Mouse (Mus musculus) limb, embryonic 12.5 days (tissue): ENCODE results near the gene Igflr1. TPM values are rescaled to one million over a fixed set of nuclear protein-coding genes. Genes with fewer than 3 reads are reported as not detected.

Experiments
- ATAC-seq: fragments of 200-750 bp; cut with Nextera tagmentation; 2 replicates; pipeline ENCODE4 v1.8.0; 2017; ENCODE audit warnings: low read depth, moderate TSS enrichment; ENCODE audit not compliant: insufficient number of reproducible peaks, insufficient read depth, low FRiP score, low TSS enrichment
- H3K27ac ChIP-seq: fragments of 300-500 bp; sonication (generic); 2 replicates; pipeline ENCODE4 v1.5.1; 2016; ENCODE audit warnings: mild to moderate bottlenecking, moderate library complexity
- H3K27me3 ChIP-seq: fragments of 300-500 bp; sonication (generic); 2 replicates; pipeline ENCODE4 v1.6.1; 2016; ENCODE audit warnings: mild to moderate bottlenecking, moderate library complexity
- H3K36me3 ChIP-seq: fragments of 300-500 bp; sonication (generic); 2 replicates; pipeline ENCODE4 v1.6.1; 2016; ENCODE audit warnings: mild to moderate bottlenecking, moderate library complexity
- H3K4me1 ChIP-seq: fragments of 300-500 bp; sonication (generic); replicated peaks from 2 replicates; pipeline ENCODE4 v1.6.1; 2016
- H3K4me2 ChIP-seq: fragments of 300-500 bp; sonication (generic); 2 replicates; pipeline ENCODE4 v1.6.1; 2016; ENCODE audit warnings: mild to moderate bottlenecking, moderate library complexity
- H3K4me3 ChIP-seq: fragments of 300-500 bp; sonication (generic); replicated peaks from 2 replicates; pipeline ENCODE4 v1.5.1; 2016; ENCODE audit warnings: mild to moderate bottlenecking
- H3K9ac ChIP-seq: fragments of 300-500 bp; sonication (generic); replicated peaks from 2 replicates; pipeline ENCODE4 v1.6.1; 2016; ENCODE audit warnings: mild to moderate bottlenecking, moderate library complexity
- H3K9me3 ChIP-seq: fragments of 300-500 bp; sonication (generic); 2 replicates; pipeline ENCODE4 v1.6.1; 2016; ENCODE audit warnings: mild to moderate bottlenecking, moderate library complexity
- WGBS: fragments of 180-500 bp; shearing (Covaris S2); methylation state at CpG from one replicate; pipeline ENCODE4 v1.1.7; 2016; 5-methylcytosine and 5-hydroxymethylcytosine counted together
- polyA plus RNA-seq: library from polyadenylated mRNA; unstranded; fragments of >200 nt; fragmentation: Nextera tagmentation; extraction: Ambion mirVana; gene quantifications from 2 replicates; pipeline ENCODE4 v1.2.1, GENCODE M21; 2016

Gene Igflr1
- polyA plus RNA-seq, 1 experiment from 2014 or later = 3.2 TPM

- no peaks in the 10 kb centered on the region for H3K27me3 ChIP-seq
- peak; percentile 18; the same call in 1 of the 2 replicates for ATAC-seq
- WGBS = 10% methylated on average over 23 of the region's 26 CpGs
- H3K4me3 ChIP-seq = peak overlapping the region; percentile 67
- H3K9ac ChIP-seq = peak overlapping the region; percentile 71
- peak overlapping the region; percentile 62; the same call in 1 of the 2 replicates for H3K27ac ChIP-seq
- peaks cover 15% of the 10 kb centered on the region for H3K4me1 ChIP-seq
- H3K9me3 ChIP-seq = no peaks in the 10 kb centered on the region
- peaks cover 51% of the 10 kb centered on the region for H3K36me3 ChIP-seq
- peak overlapping the region; percentile 85 for H3K4me2 ChIP-seq
Measured at GRCm38 (mm10) chr7:30533941-30534632, 31.1 kb upstream of the Igflr1 start.

GRCm38 (mm10) chr7:30534633-30535577, 30.3 kb upstream of the Igflr1 start, which contains the start of gene Arhgap33:
Gene Arhgap33 (minus strand): TSS chr7:30535060.
- peak within 1 kb of the TSS; percentile 67 for H3K4me3 ChIP-seq
- H3K9ac ChIP-seq = peak within 1 kb of the TSS; percentile 71
- peak; percentile 87 for ATAC-seq
- peaks cover 15% of the 10 kb centered on the region for H3K4me1 ChIP-seq
- H3K4me2 ChIP-seq = peak within 1 kb of the TSS; percentile 85
- H3K27ac ChIP-seq = peak within 1 kb of the TSS; percentile 62; the same call in 1 of the 2 replicates
- WGBS = under 1% methylated on average over 84 of the region's 84 CpGs
- no peaks in the 10 kb centered on the region for H3K9me3 ChIP-seq
- H3K27me3 ChIP-seq = no peaks in the 10 kb centered on the region
- H3K36me3 ChIP-seq = peaks cover 51% of the 10 kb centered on the region

- Histone ChIP-seq H3K4me3 (no peak overlapping the region), H3K9ac (no peak overlapping the region), H3K27me3 (no peaks in the 10 kb centered on the region), H3K27ac (no peak overlapping the region), H3K9me3 (no peaks in the 10 kb centered on the region), H3K4me2 (no peak overlapping the region), H3K36me3 (peaks cover 66% of the 10 kb centered on the region), H3K4me1 (no peaks in the 10 kb centered on the region; the same call in 1 of the 2 replicates)
- ATAC-seq = no peak
- 89% methylated on average over 7 of the region's 7 CpGs for WGBS
Measured at GRCm38 (mm10) chr7:30540572-30540971, 24.7 kb upstream of the Igflr1 start.

GRCm38 (mm10) chr7:30544327-30544726, 20.9 kb upstream of the Igflr1 start:
- ATAC-seq = no peak
- Histone ChIP-seq H3K9me3 (no peaks in the 10 kb centered on the region), H3K27ac (no peak overlapping the region), H3K4me1 (no peaks in the 10 kb centered on the region), H3K4me2 (no peak overlapping the region), H3K36me3 (peaks cover 81% of the 10 kb centered on the region), H3K4me3 (no peak overlapping the region), H3K9ac (no peak overlapping the region), H3K27me3 (no peaks in the 10 kb centered on the region)
- WGBS = 97% methylated on average over 2 of the region's 2 CpGs

GRCm38 (mm10) chr7:30549880-30550279, 15.3 kb upstream of the Igflr1 start:
- no peak overlapping the region for H3K9ac ChIP-seq
- H3K27ac ChIP-seq = no peak overlapping the region
- peaks cover 13% of the 10 kb centered on the region for H3K4me1 ChIP-seq
- 96% methylated on average over 2 of the region's 2 CpGs for WGBS
- peaks cover 46% of the 10 kb centered on the region for H3K36me3 ChIP-seq
- H3K4me3 ChIP-seq = no peak overlapping the region
- H3K4me2 ChIP-seq = no peak overlapping the region
- no peaks in the 10 kb centered on the region for H3K27me3 ChIP-seq
- ATAC-seq = no peak
- H3K9me3 ChIP-seq = no peaks in the 10 kb centered on the region

GRCm38 (mm10) chr7:30550603-30551002, 14.6 kb upstream of the Igflr1 start:
- Histone ChIP-seq H3K4me2 (no peak overlapping the region), H3K9me3 (no peaks in the 10 kb centered on the region), H3K27ac (0 out of 2 replicates have a peak overlapping the region, but pooled peaks have one; percentile 4), H3K36me3 (peaks cover 48% of the 10 kb centered on the region), H3K4me1 (peaks cover 13% of the 10 kb centered on the region), H3K9ac (no peak overlapping the region), H3K27me3 (no peaks in the 10 kb centered on the region), H3K4me3 (no peak overlapping the region)
- WGBS = 89% methylated on average over 1 of the region's 1 CpGs
- ATAC-seq = no peak

GRCm38 (mm10) chr7:30551445-30552101, 13.7 kb upstream of the Igflr1 start:
- Histone ChIP-seq H3K27me3 (no peaks in the 10 kb centered on the region), H3K4me3 (peak overlapping the region; percentile 52), H3K4me1 (peaks cover 13% of the 10 kb centered on the region), H3K4me2 (peak overlapping the region; percentile 89), H3K27ac (peak overlapping the region; percentile 96), H3K9me3 (no peaks in the 10 kb centered on the region), H3K36me3 (peaks cover 49% of the 10 kb centered on the region), H3K9ac (peak overlapping the region; percentile 57)
- ATAC-seq = peak; percentile 39
- 3% methylated on average over 10 of the region's 10 CpGs for WGBS

GRCm38 (mm10) chr7:30552102-30553020, 12.9 kb upstream of the Igflr1 start, which contains the start of the genes Hspb6 and Proser3:
Gene Hspb6 (plus strand): TSS chr7:30552178.
Gene Proser3 (minus strand): TSS chr7:30552299.
- WGBS = 1% methylated on average over 44 of the region's 44 CpGs
- H3K36me3 ChIP-seq = peaks cover 52% of the 10 kb centered on the region

GRCm38 (mm10) chr7:30553021-30553589, 12.1 kb upstream of the Igflr1 start:
- no peaks in the 10 kb centered on the region for H3K9me3 ChIP-seq
- 4% methylated on average over 23 of the region's 23 CpGs for WGBS
- peak overlapping the region; percentile 96 for H3K27ac ChIP-seq
- H3K4me1 ChIP-seq = peaks cover 16% of the 10 kb centered on the region
- H3K4me3 ChIP-seq = peak overlapping the region; percentile 52
- H3K27me3 ChIP-seq = no peaks in the 10 kb centered on the region
- peaks cover 51% of the 10 kb centered on the region for H3K36me3 ChIP-seq
- ATAC-seq = no peak
- peak overlapping the region; percentile 75 for H3K9ac ChIP-seq
- peak overlapping the region; percentile 89 for H3K4me2 ChIP-seq

More at GRCm38 (mm10) chr7:30552102-30553020, 12.9 kb upstream of the Igflr1 start, which contains the start of the genes Hspb6 and Proser3:
- Histone ChIP-seq H3K9me3 (no peaks in the 10 kb centered on the region), H3K4me2 (peak within 1 kb of the TSS; percentile 89), H3K4me3 (peak within 1 kb of the TSS; percentile 52), H3K4me1 (peaks cover 13% of the 10 kb centered on the region), H3K27ac (peak within 1 kb of the TSS; percentile 96), H3K9ac (peak within 1 kb of the TSS; percentile 75), H3K27me3 (no peaks in the 10 kb centered on the region)
- peak; percentile 94 for ATAC-seq
